9 mouse cellular contexts compared by ENCODE assay signal in genomic region chr10:122008370-122008730, GRCm38 (mm10). TPM values are rescaled to one million over a fixed set of nuclear protein-coding genes. Genes with fewer than 3 reads are reported as not detected.
DNase-seq lines count a peak whose midpoint lies in the region; ATAC-seq and TF ChIP-seq lines count a peak whose summit lies in the region.
"Had no signal": no experiment of that assay in that cellular context is flagged by ENCODE, and none has a peak within 500 bp of the region (broad histone marks: within the 10 kb centered on the region; RNA-seq: fewer than 3 reads in every experiment).

No protein-coding gene starts in this region.

- DNase-seq in hindbrain, embryonic 11.5 days (ENCODE audit: low spot score): no peak
- no peak for DNase-seq in midbrain, postnatal 0 days (ENCODE audit: low spot score)
- no peak for DNase-seq in spleen, postnatal 14 days (ENCODE audit: low spot score in 2 of 2)
- no peak for DNase-seq in embryo, embryonic 11 days

- no peaks in the 10 kb centered on the region for H3K9me3 ChIP-seq in hindbrain, embryonic 13.5 days
- H3K9me3 ChIP-seq in hindbrain, embryonic 11.5 days (ENCODE audit: control insufficient read depth, low read length): no peaks in the 10 kb centered on the region
- no peaks in the 10 kb centered on the region for H3K9me3 ChIP-seq in midbrain, embryonic 13.5 days
- no peaks in the 10 kb centered on the region for H3K9me3 ChIP-seq in midbrain, postnatal 0 days (ENCODE audit: low read length)
- no peaks in the 10 kb centered on the region for H3K9me3 ChIP-seq in limb, embryonic 15.5 days
- H3K9me3 ChIP-seq in stomach, embryonic 15.5 days: no peaks in the 10 kb centered on the region
- H3K9me3 ChIP-seq: embryonic facial prominence, embryonic 12.5 days had no signal

- H3K9ac ChIP-seq in hindbrain, embryonic 13.5 days: no peak overlapping the region
- no peak overlapping the region for H3K9ac ChIP-seq in hindbrain, embryonic 11.5 days (ENCODE audit: low read depth, low read length)
- no peak overlapping the region for H3K9ac ChIP-seq in midbrain, embryonic 13.5 days (replicated peaks)
- no peak overlapping the region for H3K9ac ChIP-seq in midbrain, postnatal 0 days (replicated peaks; ENCODE audit: low read length, poor library complexity, severe bottlenecking)
- no peak overlapping the region for H3K9ac ChIP-seq in limb, embryonic 15.5 days
- H3K9ac ChIP-seq in stomach, embryonic 15.5 days: no peak overlapping the region
- H3K9ac ChIP-seq: embryonic facial prominence, embryonic 12.5 days had no signal

- no peaks in the 10 kb centered on the region for H3K27me3 ChIP-seq in hindbrain, embryonic 13.5 days
- no peaks in the 10 kb centered on the region for H3K27me3 ChIP-seq in hindbrain, embryonic 11.5 days (ENCODE audit: control insufficient read depth, insufficient read depth, low read length)
- H3K27me3 ChIP-seq in midbrain, embryonic 13.5 days: no peaks in the 10 kb centered on the region
- H3K27me3 ChIP-seq in midbrain, postnatal 0 days (ENCODE audit: insufficient read depth, low read length): no peaks in the 10 kb centered on the region
- H3K27me3 ChIP-seq in limb, embryonic 15.5 days: no peaks in the 10 kb centered on the region
- no peaks in the 10 kb centered on the region for H3K27me3 ChIP-seq in stomach, embryonic 15.5 days (replicated peaks)
- H3K27me3 ChIP-seq: embryonic facial prominence, embryonic 12.5 days had no signal

- H3K36me3 ChIP-seq in hindbrain, embryonic 13.5 days: no peaks in the 10 kb centered on the region
- no peaks in the 10 kb centered on the region for H3K36me3 ChIP-seq in hindbrain, embryonic 11.5 days (ENCODE audit: control insufficient read depth, insufficient read depth, low read length)
- no peaks in the 10 kb centered on the region for H3K36me3 ChIP-seq in midbrain, embryonic 13.5 days
- H3K36me3 ChIP-seq in midbrain, postnatal 0 days (ENCODE audit: insufficient read depth, low read length): no peaks in the 10 kb centered on the region
- no peaks in the 10 kb centered on the region for H3K36me3 ChIP-seq in limb, embryonic 15.5 days
- H3K36me3 ChIP-seq in stomach, embryonic 15.5 days: no peaks in the 10 kb centered on the region
- H3K36me3 ChIP-seq: embryonic facial prominence, embryonic 12.5 days had no signal

- no peak for TF ChIP-seq CTCF in midbrain, postnatal 0 days (IDR thresholded peaks at IDR 0.05)

- no peak for ATAC-seq in hindbrain, embryonic 13.5 days (ENCODE audit: low FRiP score)
- ATAC-seq in hindbrain, embryonic 11.5 days (ENCODE audit: low FRiP score): no peak
- 0 out of 2 replicates have a peak, but pooled peaks have one; percentile 21 for ATAC-seq in midbrain, embryonic 13.5 days
- ATAC-seq in midbrain, postnatal 0 days (ENCODE audit: low FRiP score): no peak
- no peak for ATAC-seq in limb, embryonic 15.5 days (ENCODE audit: insufficient number of reproducible peaks, low FRiP score, low TSS enrichment, low read depth)
- no peak for ATAC-seq in stomach, embryonic 15.5 days (ENCODE audit: insufficient read depth, low FRiP score, low read depth)

- peak overlapping the region; percentile 60 for H3K27ac ChIP-seq in hindbrain, embryonic 13.5 days
- H3K27ac ChIP-seq in hindbrain, embryonic 11.5 days (ENCODE audit: low read depth, low read length): no peak overlapping the region
- 0 out of 2 replicates have a peak overlapping the region, but pooled peaks have one; percentile 15 for H3K27ac ChIP-seq in midbrain, embryonic 13.5 days
- H3K27ac ChIP-seq in midbrain, postnatal 0 days (ENCODE audit: low read depth, low read length): no peak overlapping the region
- H3K27ac ChIP-seq in limb, embryonic 15.5 days: peak overlapping the region; percentile 38; the same call in 1 of the 2 replicates
- H3K27ac ChIP-seq in stomach, embryonic 15.5 days: peak overlapping the region; percentile 52
- H3K27ac ChIP-seq: embryonic facial prominence, embryonic 12.5 days had no signal

- no peak overlapping the region for H3K4me3 ChIP-seq in hindbrain, embryonic 13.5 days
- no peak overlapping the region for H3K4me3 ChIP-seq in hindbrain, embryonic 11.5 days (ENCODE audit: low read depth, low read length)
- H3K4me3 ChIP-seq in midbrain, embryonic 13.5 days (replicated peaks): no peak overlapping the region
- no peak overlapping the region for H3K4me3 ChIP-seq in midbrain, postnatal 0 days (ENCODE audit: low read depth, low read length)
- no peak overlapping the region for H3K4me3 ChIP-seq in limb, embryonic 15.5 days
- no peak overlapping the region for H3K4me3 ChIP-seq in stomach, embryonic 15.5 days (replicated peaks)
- H3K4me3 ChIP-seq: embryonic facial prominence, embryonic 12.5 days had no signal

- 71% methylated on average over 2 of the region's 2 CpGs for WGBS in hindbrain, embryonic 13.5 days
- 79% methylated on average over 2 of the region's 2 CpGs for WGBS in hindbrain, embryonic 11.5 days
- 73% methylated on average over 2 of the region's 2 CpGs for WGBS in midbrain, embryonic 13.5 days
- 62% methylated on average over 2 of the region's 2 CpGs for WGBS in midbrain, postnatal 0 days
- 50% methylated on average over 2 of the region's 2 CpGs for WGBS in limb, embryonic 15.5 days
- whole genome bisulfite sequencing in stomach, embryonic 15.5 days: 47% methylated on average over 2 of the region's 2 CpGs

- peaks cover 41% of the 10 kb centered on the region for H3K4me1 ChIP-seq in hindbrain, embryonic 13.5 days (replicated peaks)
- no peaks in the 10 kb centered on the region; the same call in 1 of the 2 replicates for H3K4me1 ChIP-seq in hindbrain, embryonic 11.5 days (replicated peaks; ENCODE audit: control insufficient read depth, insufficient read depth, low read length)
- H3K4me1 ChIP-seq in midbrain, embryonic 13.5 days (replicated peaks): peaks cover 24% of the 10 kb centered on the region
- 0 out of 2 replicates have a peak, but pooled peaks cover 6% of the 10 kb centered on the region for H3K4me1 ChIP-seq in midbrain, postnatal 0 days (ENCODE audit: insufficient read depth, low read length)
- H3K4me1 ChIP-seq in limb, embryonic 15.5 days: peaks cover 18% of the 10 kb centered on the region
- H3K4me1 ChIP-seq in stomach, embryonic 15.5 days: peaks cover 24% of the 10 kb centered on the region

- H3K4me2 ChIP-seq in hindbrain, embryonic 13.5 days: no peak overlapping the region
- H3K4me2 ChIP-seq in hindbrain, embryonic 11.5 days (replicated peaks; ENCODE audit: low read depth, low read length): no peak overlapping the region
- H3K4me2 ChIP-seq in midbrain, embryonic 13.5 days (replicated peaks): no peak overlapping the region
- no peak overlapping the region for H3K4me2 ChIP-seq in midbrain, postnatal 0 days (ENCODE audit: low read depth, low read length, poor library complexity, severe bottlenecking)
- no peak overlapping the region for H3K4me2 ChIP-seq in limb, embryonic 15.5 days
- no peak overlapping the region for H3K4me2 ChIP-seq in stomach, embryonic 15.5 days

RNA-seq across cellular contexts. Expression of gene Srgap1, which starts 38.8 kb away (rescaled TPM):
- 39.9 and 42.0 TPM in 2 replicates for polyA plus RNA-seq in hindbrain, embryonic 13.5 days (2015; fragmentation: Nextera tagmentation; extraction: Ambion mirVana)
- polyA plus RNA-seq in hindbrain, embryonic 11.5 days (2014; fragmentation: Nextera tagmentation; extraction: Ambion mirVana): 15.8 and 26.5 TPM in 2 replicates
- 40.1 and 40.9 TPM in 2 replicates for polyA plus RNA-seq in midbrain, embryonic 13.5 days (2015; fragmentation: Nextera tagmentation; extraction: Ambion mirVana)
- 31.0 and 31.1 TPM in 2 replicates for total RNA-seq in midbrain, postnatal 0 days (2014; rRNA removed)
- 21.6 and 28.5 TPM in 2 replicates for polyA plus RNA-seq in midbrain, postnatal 0 days (2015; fragmentation: Nextera tagmentation; extraction: Ambion mirVana)
- polyA plus RNA-seq in limb, embryonic 15.5 days (2015; fragmentation: Nextera tagmentation; extraction: Ambion mirVana): 8.8 and 9.5 TPM in 2 replicates
- 10.0 and 10.4 TPM in 2 replicates for polyA plus RNA-seq in stomach, embryonic 15.5 days (2015; fragmentation: Nextera tagmentation; extraction: Ambion mirVana)

Comparison
In these comparisons a context has a peak if more than half of its experiments do, and no peak if none do; other contexts are left out.
1. H3K27ac ChIP-seq: peak in hindbrain, embryonic 13.5 days (single experiment), midbrain, embryonic 13.5 days (single experiment), limb, embryonic 15.5 days (single experiment) and stomach, embryonic 15.5 days (single experiment); none in hindbrain, embryonic 11.5 days (single experiment) and midbrain, postnatal 0 days (single experiment).